Mouse (Mus musculus) stomach, postnatal 0 days (tissue): ENCODE results near the gene Trir. TPM values are rescaled to one million over a fixed set of nuclear protein-coding genes. Genes with fewer than 3 reads are reported as not detected.
A peak's percentile ranks its signal among the peaks of the same experiment; 100 is the strongest.

Experiments
- ATAC-seq: fragments of 200-750 bp; cut with Nextera tagmentation; 2 replicates; pipeline ENCODE4 v1.8.0; 2017; ENCODE audit not compliant: low FRiP score, low TSS enrichment
- DNase-seq: peaks from one replicate; pipeline ENCODE4 v3.0.0-alpha.2; 2016; ENCODE audit warnings: low spot score
- H3K27ac ChIP-seq: fragments of 300-500 bp; sonication (generic); replicated peaks from 2 replicates; pipeline ENCODE4 v1.5.1; 2014; ENCODE audit warnings: mild to moderate bottlenecking, control low read depth
- H3K27me3 ChIP-seq: fragments of 300-500 bp; sonication (generic); 2 replicates; pipeline ENCODE4 v1.6.1; 2014; ENCODE audit warnings: low read length; ENCODE audit not compliant: control insufficient read depth, insufficient read depth
- H3K36me3 ChIP-seq: fragments of 300-500 bp; sonication (generic); 2 replicates; pipeline ENCODE4 v1.6.1; 2014; ENCODE audit warnings: low read length, mixed read lengths; ENCODE audit not compliant: control insufficient read depth, insufficient read depth
- H3K4me1 ChIP-seq: fragments of 300-500 bp; sonication (generic); replicated peaks from 2 replicates; pipeline ENCODE4 v1.6.1; 2014; ENCODE audit warnings: antibody characterized with exemption; ENCODE audit not compliant: control insufficient read depth, insufficient read depth
- H3K4me2 ChIP-seq: fragments of 300-500 bp; sonication (generic); replicated peaks from 2 replicates; pipeline ENCODE4 v1.6.1; 2014; ENCODE audit warnings: low read depth, mild to moderate bottlenecking, control low read depth, moderate library complexity
- H3K4me3 ChIP-seq: fragments of 300-500 bp; sonication (generic); 2 replicates; pipeline ENCODE4 v1.5.1; 2014; ENCODE audit warnings: low read depth, low read length, control low read depth
- H3K9ac ChIP-seq: fragments of 300-500 bp; sonication (generic); 2 replicates; pipeline ENCODE4 v1.6.1; 2014; ENCODE audit warnings: mild to moderate bottlenecking, low read length, control low read depth, mixed read lengths
- H3K9me3 ChIP-seq: fragments of 300-500 bp; sonication (generic); 2 replicates; pipeline ENCODE4 v1.6.1; 2016; ENCODE audit warnings: low read length; ENCODE audit not compliant: control insufficient read depth
- CTCF ChIP-seq: IDR thresholded peaks from 2 replicates; pipeline ENCODE4 v1.5.1; 2016; ENCODE audit warnings: antibody characterized with exemption, low read depth, mild to moderate bottlenecking, moderate library complexity
- EP300 ChIP-seq: optimal IDR thresholded peaks from 2 replicates; pipeline ENCODE3; 2016; ENCODE audit warnings: antibody characterized with exemption
- WGBS: fragments of 180-500 bp; shearing (Covaris S2); extraction: QIAGEN DNeasy Blood & Tissue Kit; methylation state at CpG from one replicate; pipeline ENCODE4 v1.1.7; 2014; 5-methylcytosine and 5-hydroxymethylcytosine counted together
- microRNA-seq: library from miRNA; unstranded; fragments of <30 nt; microRNA quantifications from one replicate; pipeline ENCODE4, GENCODE M21; 2016
- polyA plus RNA-seq: library from polyadenylated mRNA; unstranded; fragments of >200 nt; fragmentation: Nextera tagmentation; extraction: Ambion mirVana; gene quantifications from 2 replicates; pipeline ENCODE4 v1.2.1, GENCODE M21; 2015

The Trir gene
- polyA plus RNA-seq, 1 experiment from 2014 or later, result 95.1 TPM

DNA sequence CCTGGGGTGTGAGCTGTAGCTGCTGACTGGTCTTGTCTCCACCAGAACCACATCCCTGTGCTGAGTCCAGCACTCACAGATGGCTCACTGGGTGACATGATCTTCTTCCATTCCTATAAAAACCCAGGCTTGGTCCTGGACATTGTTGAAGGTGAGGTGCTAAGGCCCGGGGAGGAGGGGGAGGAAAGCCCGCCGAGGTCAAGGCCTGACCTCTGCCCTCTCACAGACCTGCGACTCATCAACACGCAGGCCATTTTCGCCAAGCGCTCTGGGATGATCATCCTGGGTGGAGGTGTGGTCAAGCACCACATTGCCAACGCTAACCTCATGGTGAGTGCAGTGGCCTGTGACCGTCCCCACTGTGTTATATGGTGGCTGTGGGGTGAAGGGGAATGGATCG lies 47.5 kb downstream of the Trir start:
- H3K4me1 ChIP-seq, result 0 out of 2 replicates have a peak, but pooled peaks cover 4% of the 10 kb centered on the region
- no peak for TF ChIP-seq CTCF
- TF ChIP-seq EP300, result no peak
- H3K4me2 ChIP-seq, result no peak overlapping the region
- 78% methylated on average over 10 of the region's 10 CpGs for WGBS
- H3K9ac ChIP-seq, result no peak overlapping the region
- ATAC-seq, result no peak
- no peaks in the 10 kb centered on the region for H3K27me3 ChIP-seq
- DNase-seq, result no peak
- H3K27ac ChIP-seq, result no peak overlapping the region
- H3K4me3 ChIP-seq, result no peak overlapping the region
- H3K9me3 ChIP-seq, result no peaks in the 10 kb centered on the region
- peaks cover 11% of the 10 kb centered on the region; the same call in 1 of the 2 replicates for H3K36me3 ChIP-seq

DNA sequence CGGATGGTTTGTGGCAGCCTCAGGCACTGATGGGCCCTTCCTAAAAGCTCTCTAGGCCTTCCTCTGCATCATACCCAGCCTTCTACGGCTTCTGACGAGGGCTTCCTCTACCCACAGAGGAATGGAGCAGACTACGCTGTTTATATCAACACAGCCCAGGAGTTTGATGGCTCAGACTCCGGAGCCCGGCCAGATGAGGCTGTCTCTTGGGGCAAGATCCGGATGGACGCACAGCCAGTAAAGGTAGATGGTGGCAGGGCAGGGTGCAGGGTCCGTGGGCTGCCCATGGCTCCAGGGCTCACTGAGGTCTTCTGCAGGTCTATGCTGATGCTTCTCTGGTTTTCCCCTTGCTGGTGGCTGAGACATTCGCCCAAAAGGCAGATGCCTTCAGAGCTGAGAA lies 48.0 kb downstream of the Trir start:
- ATAC-seq, result no peak
- TF ChIP-seq CTCF, result no peak
- no peak for TF ChIP-seq EP300
- H3K4me1 ChIP-seq, result peaks cover 4% of the 10 kb centered on the region; the same call in 1 of the 2 replicates
- H3K9ac ChIP-seq, result no peak overlapping the region
- H3K27ac ChIP-seq, result no peak overlapping the region
- no peak for DNase-seq
- H3K4me3 ChIP-seq, result no peak overlapping the region
- no peak overlapping the region for H3K4me2 ChIP-seq
- 92% methylated on average over 10 of the region's 10 CpGs for WGBS
- H3K9me3 ChIP-seq, result no peaks in the 10 kb centered on the region
- peaks cover 11% of the 10 kb centered on the region; the same call in 1 of the 2 replicates for H3K36me3 ChIP-seq
- no peaks in the 10 kb centered on the region for H3K27me3 ChIP-seq

DNA sequence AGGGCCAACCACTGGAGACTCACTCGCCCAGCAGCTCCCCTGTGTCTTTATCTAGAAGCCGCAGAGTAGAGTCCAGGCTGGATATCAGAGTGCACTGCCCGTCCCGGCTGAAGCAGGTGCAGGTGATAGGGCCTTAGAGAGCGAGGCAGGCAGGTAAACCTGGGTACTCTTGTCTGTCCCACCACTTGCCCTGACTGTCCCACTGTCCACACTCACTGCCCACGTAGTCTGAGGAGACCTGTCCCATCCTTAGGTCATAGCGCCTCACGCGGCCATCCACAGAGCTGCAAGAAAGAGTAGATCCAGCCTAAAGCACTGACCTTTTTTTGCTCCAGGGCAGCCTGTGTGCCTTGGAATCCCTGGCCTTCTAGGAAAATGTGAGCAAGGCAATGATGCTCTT lies 49.4 kb downstream of the Trir start:
- DNase-seq (peak; percentile 55), ATAC-seq (no peak)
- Histone ChIP-seq H3K9me3 (no peaks in the 10 kb centered on the region), H3K4me2 (no peak overlapping the region), H3K4me3 (no peak overlapping the region), H3K9ac (no peak overlapping the region), H3K27ac (no peak overlapping the region), H3K27me3 (no peaks in the 10 kb centered on the region), H3K4me1 (peaks cover 4% of the 10 kb centered on the region; the same call in 1 of the 2 replicates), H3K36me3 (peaks cover 11% of the 10 kb centered on the region; the same call in 1 of the 2 replicates)
- TF ChIP-seq EP300 (no peak), CTCF (peak; percentile 68)
- WGBS, result 75% methylated on average over 9 of the region's 9 CpGs

DNA sequence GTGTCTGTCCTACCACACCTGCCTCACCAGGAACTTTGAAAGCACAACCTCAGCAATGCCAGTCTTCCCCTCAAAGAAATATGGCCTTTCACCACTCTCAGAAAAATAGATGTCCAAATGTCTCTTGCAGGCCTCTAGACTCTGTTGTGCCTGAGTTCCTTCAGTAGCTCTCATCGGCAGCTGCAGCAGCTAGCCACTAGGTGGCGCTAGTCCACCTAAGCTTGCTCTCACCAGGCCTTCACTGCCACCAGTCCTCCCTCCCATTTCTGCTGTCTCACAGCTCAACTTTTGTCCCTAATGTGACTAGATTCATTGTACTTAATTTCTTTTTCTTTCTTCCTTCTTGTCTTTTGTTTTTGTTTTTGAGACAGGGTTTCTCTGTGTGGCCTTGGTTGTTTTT lies 50.4 kb downstream of the Trir start:
- H3K4me2 ChIP-seq, result no peak overlapping the region
- peaks cover 2% of the 10 kb centered on the region; the same call in 1 of the 2 replicates for H3K4me1 ChIP-seq
- TF ChIP-seq EP300, result no peak
- peak; percentile 97 for TF ChIP-seq CTCF
- ATAC-seq (peak; percentile 45; the same call in 1 of the 2 replicates), DNase-seq (peak; percentile 83)
- no peak overlapping the region for H3K27ac ChIP-seq
- no peaks in the 10 kb centered on the region for H3K27me3 ChIP-seq
- H3K9ac ChIP-seq, result no peak overlapping the region
- H3K9me3 ChIP-seq, result no peaks in the 10 kb centered on the region
- H3K36me3 ChIP-seq, result peaks cover 11% of the 10 kb centered on the region; the same call in 1 of the 2 replicates
- 0% methylated on average over 2 of the region's 2 CpGs for WGBS
- H3K4me3 ChIP-seq, result no peak overlapping the region

Small RNAs within 50 kb of the gene (microRNA-seq; reads per million reads assigned to microRNA genes)
- gene Mir7070, result not detected

Other genes with a start within 250 kb of the Trir start
- gene Nfix, start 226.5 kb upstream of the Trir start, polyA plus RNA-seq, result 36.5 and 36.6 TPM in 2 replicates
- gene Dand5, start 204.0 kb upstream of the Trir start, polyA plus RNA-seq, result 3.3 TPM in 2 replicates
- gene Gadd45gip1, start 195.3 kb upstream of the Trir start, polyA plus RNA-seq, result 38.5 and 39.3 TPM in 2 replicates
- gene Rad23a, start 186.2 kb upstream of the Trir start, polyA plus RNA-seq, result 69.8 and 70.6 TPM in 2 replicates
- gene Calr, start 179.9 kb upstream of the Trir start, polyA plus RNA-seq, result 522 and 537 TPM in 2 replicates
- 43.3 and 44.3 TPM in 2 replicates for gene Farsa, start 169.8 kb upstream of the Trir start, polyA plus RNA-seq
- gene Syce2, start 154.7 kb upstream of the Trir start, polyA plus RNA-seq, result 25.0 and 27.3 TPM in 2 replicates
- 18.5 and 21.1 TPM in 2 replicates for gene Gcdh, start 132.9 kb upstream of the Trir start, polyA plus RNA-seq
- 0.51 and 0.82 TPM in 2 replicates for gene Klf1, start 124.9 kb upstream of the Trir start, polyA plus RNA-seq
- 15.9 and 17.4 TPM in 2 replicates for gene Dnase2a, start 118.3 kb upstream of the Trir start, polyA plus RNA-seq
- gene Mast1, start 89.5 kb upstream of the Trir start, polyA plus RNA-seq, result 0.87 and 1.1 TPM in 2 replicates
- 0.05 and 0.13 TPM in 2 replicates for gene Rtbdn, start 79.8 kb upstream of the Trir start, polyA plus RNA-seq
- not detected in 2 replicates for gene Gm49661, start 57.4 kb upstream of the Trir start, polyA plus RNA-seq
- gene Prdx2, start 57.2 kb upstream of the Trir start, polyA plus RNA-seq, result 370 and 376 TPM in 2 replicates
- gene Rnaseh2a, start 57.1 kb upstream of the Trir start, polyA plus RNA-seq, result 79.4 and 80.1 TPM in 2 replicates
- gene Junb, start 48.1 kb upstream of the Trir start, polyA plus RNA-seq, result 88.5 and 95.9 TPM in 2 replicates
- gene Hook2, start 36.2 kb upstream of the Trir start, polyA plus RNA-seq, result 28.8 and 30.9 TPM in 2 replicates
- 0.06 and 0.16 TPM in 2 replicates for gene Best2, start 12.3 kb upstream of the Trir start, polyA plus RNA-seq
- gene Asna1, start 1.5 kb upstream of the Trir start, polyA plus RNA-seq, result 68.0 and 71.8 TPM in 2 replicates
- 12.5 and 15.4 TPM in 2 replicates for gene Tnpo2, start 10.1 kb downstream of the Trir start, polyA plus RNA-seq
- 25.7 and 28.4 TPM in 2 replicates for gene Fbxw9, start 33.2 kb downstream of the Trir start, polyA plus RNA-seq
- not detected in 2 replicates for gene Gm5741, start 41.2 kb downstream of the Trir start, polyA plus RNA-seq
- 40.2 and 42.2 TPM in 2 replicates for gene Dhps, start 44.9 kb downstream of the Trir start, polyA plus RNA-seq
- gene Wdr83os, start 53.9 kb downstream of the Trir start, polyA plus RNA-seq, result 114 and 117 TPM in 2 replicates
- gene Wdr83, start 54.5 kb downstream of the Trir start, polyA plus RNA-seq, result 22.3 and 23.6 TPM in 2 replicates
- 29.1 and 32.6 TPM in 2 replicates for gene Man2b1, start 56.4 kb downstream of the Trir start, polyA plus RNA-seq
- 1.2 and 1.5 TPM in 2 replicates for gene Zfp791, start 96.3 kb downstream of the Trir start, polyA plus RNA-seq
- gene Cks1brt, start 125.1 kb downstream of the Trir start, polyA plus RNA-seq, result 0.05 TPM in 1 of 2 replicates, not detected in the other
- not detected in 2 replicates for gene Olfr371, start 199.2 kb downstream of the Trir start, polyA plus RNA-seq